Mouse (Mus musculus): Measurements from ENCODE around the gene Cuedc2. TPM values are rescaled to one million over a fixed set of nuclear protein-coding genes. Genes with fewer than 3 reads are reported as not detected.

Gene Cuedc2
- polyA plus RNA-seq, 1 experiment from 2014 or later = 198 TPM

DNA sequence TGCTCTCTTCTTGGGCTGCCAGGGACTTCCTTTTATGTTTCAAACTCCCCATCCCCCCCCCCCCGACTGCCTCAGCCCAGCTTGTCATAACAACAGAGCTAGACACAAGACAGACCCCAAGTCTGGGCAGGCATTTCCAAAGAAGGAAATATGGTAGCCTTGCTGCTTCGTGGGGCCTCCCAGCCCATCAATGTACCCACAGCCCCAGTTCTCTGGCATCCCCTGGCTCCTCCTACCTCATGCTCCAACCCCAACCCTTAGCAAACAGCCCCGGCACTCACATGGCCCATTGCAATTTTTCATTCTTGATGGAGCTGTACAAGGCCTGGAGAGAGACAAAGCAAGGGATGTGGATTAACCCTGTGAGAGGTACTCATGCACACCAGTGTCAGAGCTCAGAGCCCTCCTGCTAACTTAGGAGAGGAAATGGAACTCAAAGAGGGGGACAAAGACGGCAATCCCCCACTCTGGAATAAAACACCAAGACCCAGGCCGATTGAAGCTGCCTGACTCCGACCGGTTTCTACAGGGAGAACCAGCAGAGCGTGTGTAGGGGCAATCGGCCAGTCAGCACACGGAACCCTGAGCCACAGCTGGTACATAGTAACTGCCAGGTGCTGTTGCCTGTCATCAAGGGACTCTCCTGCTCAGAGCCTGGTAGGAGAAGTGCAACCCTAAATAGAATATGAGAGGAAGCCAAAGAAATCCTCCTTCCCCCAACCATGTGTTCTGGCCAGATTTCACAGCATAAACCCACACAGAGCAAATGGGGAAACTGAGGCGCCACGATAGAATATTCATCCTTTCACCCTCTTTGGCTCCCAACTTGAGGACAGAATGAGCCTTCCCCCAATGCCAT lies 22.5 kb downstream of the Cuedc2 start:
- Histone ChIP-seq H3K27me3 (ENCODE audit: insufficient read depth, low read length) (peaks cover 79% of the 10 kb centered on the region), H3K27ac (ENCODE audit: low read length) (no peak overlapping the region), H3K9ac (replicated peaks; ENCODE audit: low read length) (no peak overlapping the region), H3K4me3 (ENCODE audit: low read length) (no peak overlapping the region), H3K4me1 (ENCODE audit: insufficient read depth, low read length) (peaks cover 14% of the 10 kb centered on the region; the same call in 1 of the 2 replicates), H3K4me2 (replicated peaks; ENCODE audit: low read depth, low read length) (no peak overlapping the region), H3K36me3 (ENCODE audit: insufficient read depth, low read length) (no peaks in the 10 kb centered on the region; the same call in 1 of the 2 replicates), H3K9me3 (ENCODE audit: low read length) (no peaks in the 10 kb centered on the region)
- 46% methylated on average over 12 of the region's 12 CpGs for WGBS
- ATAC-seq (ENCODE audit: low FRiP score, low TSS enrichment) = no peak

DNA sequence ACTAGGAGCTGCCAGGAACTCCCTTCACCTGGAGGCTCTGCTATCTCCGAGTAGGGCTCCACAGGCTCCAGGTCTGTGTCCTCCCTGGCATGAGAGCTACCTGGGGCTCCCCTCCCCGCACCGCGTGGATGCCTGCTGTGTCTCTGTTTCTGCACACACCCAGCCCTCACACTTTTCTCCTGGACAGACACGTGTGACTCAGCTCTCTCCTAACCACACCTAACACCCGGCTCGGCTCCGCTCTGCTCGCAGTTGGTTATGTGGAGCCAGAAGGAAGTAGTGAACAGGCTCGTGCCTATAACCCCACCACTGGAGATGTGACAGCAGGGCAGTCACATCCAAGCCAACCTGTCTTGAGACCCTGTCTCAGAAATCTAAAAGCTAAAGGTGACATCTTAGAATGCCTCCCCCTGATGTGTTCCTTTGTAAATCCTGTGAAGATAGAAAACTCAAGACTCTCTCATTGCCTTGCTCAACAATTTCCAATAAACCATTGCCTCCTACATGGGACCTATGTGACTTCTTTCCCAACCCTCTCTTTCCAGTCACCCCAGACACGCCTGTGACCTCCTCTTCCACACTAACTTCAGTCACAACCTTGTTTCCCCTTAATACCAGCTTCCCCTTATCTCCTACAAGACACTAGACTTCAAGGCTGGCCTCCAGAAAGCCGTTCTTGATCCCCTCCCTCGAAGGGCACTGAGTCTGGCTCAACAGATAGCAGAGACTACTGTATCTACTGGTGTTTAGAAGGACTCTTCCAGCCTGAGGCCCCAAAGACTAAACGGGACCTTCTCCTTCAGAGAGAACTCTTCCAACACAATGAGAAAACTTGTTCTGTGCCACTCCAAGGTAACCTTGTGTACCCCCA lies 23.4 kb downstream of the Cuedc2 start:
- WGBS = 39% methylated on average over 14 of the region's 14 CpGs
- Histone ChIP-seq H3K27ac (ENCODE audit: low read length) (no peak overlapping the region), H3K4me1 (ENCODE audit: insufficient read depth, low read length) (peaks cover 14% of the 10 kb centered on the region; the same call in 1 of the 2 replicates), H3K27me3 (ENCODE audit: insufficient read depth, low read length) (peaks cover 71% of the 10 kb centered on the region), H3K36me3 (ENCODE audit: insufficient read depth, low read length) (no peaks in the 10 kb centered on the region; the same call in 1 of the 2 replicates), H3K9me3 (ENCODE audit: low read length) (no peaks in the 10 kb centered on the region), H3K4me3 (ENCODE audit: low read length) (no peak overlapping the region), H3K4me2 (replicated peaks; ENCODE audit: low read depth, low read length) (no peak overlapping the region), H3K9ac (replicated peaks; ENCODE audit: low read length) (no peak overlapping the region)
- ATAC-seq (ENCODE audit: low FRiP score, low TSS enrichment) = no peak

DNA sequence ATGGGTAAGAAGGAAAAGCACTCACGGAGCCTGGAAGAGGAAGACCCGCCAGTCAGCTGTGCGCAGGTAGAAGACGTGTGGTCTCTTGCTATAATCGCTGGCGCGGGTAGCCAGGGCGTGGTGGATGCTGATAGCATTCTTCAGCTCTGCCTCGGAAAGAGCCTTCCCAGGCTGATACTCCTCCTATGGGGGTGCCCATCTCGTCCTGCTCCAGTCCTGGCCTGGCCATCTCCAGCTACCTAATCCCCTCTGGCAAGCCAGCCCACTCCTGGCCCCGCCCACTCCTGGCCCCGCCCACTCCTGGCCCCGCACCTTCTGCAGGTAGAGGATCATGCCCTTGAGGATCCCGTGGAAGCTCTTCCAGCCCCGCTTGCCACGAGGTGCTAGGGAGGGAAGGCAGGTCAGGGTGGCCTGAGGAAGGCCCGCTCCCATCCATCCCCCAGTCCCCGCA lies 24.3 kb downstream of the Cuedc2 start:
- H3K9ac ChIP-seq (replicated peaks; ENCODE audit: low read length) = no peak overlapping the region
- 11% methylated on average over 18 of the region's 18 CpGs for WGBS
- peaks cover 61% of the 10 kb centered on the region for H3K27me3 ChIP-seq (ENCODE audit: insufficient read depth, low read length)
- peaks cover 14% of the 10 kb centered on the region; the same call in 1 of the 2 replicates for H3K4me1 ChIP-seq (ENCODE audit: insufficient read depth, low read length)
- H3K36me3 ChIP-seq (ENCODE audit: insufficient read depth, low read length) = peaks cover 4% of the 10 kb centered on the region
- ATAC-seq (ENCODE audit: low FRiP score, low TSS enrichment) = no peak
- no peak overlapping the region for H3K27ac ChIP-seq (ENCODE audit: low read length)
- no peaks in the 10 kb centered on the region for H3K9me3 ChIP-seq (ENCODE audit: low read length)
- H3K4me3 ChIP-seq (ENCODE audit: low read length) = no peak overlapping the region
- no peak overlapping the region for H3K4me2 ChIP-seq (replicated peaks; ENCODE audit: low read depth, low read length)

DNA sequence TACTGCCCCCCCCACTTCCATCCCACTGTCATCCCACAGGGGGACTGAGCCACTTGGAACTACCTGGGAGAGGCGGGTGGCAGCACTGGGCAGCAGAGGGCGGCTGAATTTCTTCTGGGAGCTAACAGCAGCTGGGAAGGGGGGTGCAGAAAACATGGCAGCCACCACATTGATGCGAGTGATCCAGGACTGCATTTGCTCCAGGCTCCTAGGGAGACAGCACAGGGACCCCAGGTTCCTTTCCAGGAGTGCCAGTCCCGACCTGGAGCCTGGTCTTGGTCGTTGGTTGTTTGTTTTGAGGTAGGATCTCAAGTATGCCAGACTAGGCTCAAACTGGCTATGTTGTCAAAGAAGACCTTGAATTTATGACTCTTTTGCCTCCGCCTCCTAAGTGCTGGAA lies 24.9 kb downstream of the Cuedc2 start:
- Histone ChIP-seq H3K27ac (ENCODE audit: low read length) (no peak overlapping the region), H3K4me1 (ENCODE audit: insufficient read depth, low read length) (peaks cover 14% of the 10 kb centered on the region), H3K36me3 (ENCODE audit: insufficient read depth, low read length) (peaks cover 4% of the 10 kb centered on the region), H3K9ac (replicated peaks; ENCODE audit: low read length) (no peak overlapping the region), H3K9me3 (ENCODE audit: low read length) (no peaks in the 10 kb centered on the region), H3K27me3 (ENCODE audit: insufficient read depth, low read length) (peaks cover 56% of the 10 kb centered on the region), H3K4me3 (ENCODE audit: low read length) (no peak overlapping the region), H3K4me2 (replicated peaks; ENCODE audit: low read depth, low read length) (no peak overlapping the region)
- 72% methylated on average over 6 of the region's 6 CpGs for whole genome bisulfite sequencing
- no peak for ATAC-seq (ENCODE audit: low FRiP score, low TSS enrichment)

DNA sequence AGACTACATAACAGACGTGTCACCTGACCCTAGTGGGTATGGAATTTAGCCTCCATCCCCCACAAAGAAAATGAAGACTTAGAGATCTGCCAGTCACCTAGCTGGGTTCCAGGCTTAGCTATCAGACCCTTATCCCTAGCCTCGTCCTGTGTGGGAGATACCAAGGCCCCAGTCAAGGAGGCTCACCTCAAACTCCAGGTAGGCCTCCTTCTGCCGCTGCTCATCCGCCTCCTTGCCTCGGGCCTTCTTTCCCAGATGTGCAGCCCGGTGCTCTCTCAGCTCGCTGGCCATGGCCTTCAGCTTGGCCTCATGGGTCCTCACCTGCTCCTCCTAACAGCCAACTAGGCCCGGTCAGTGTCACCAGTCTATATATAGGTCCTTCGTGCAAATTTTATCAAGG lies 25.4 kb downstream of the Cuedc2 start:
- Histone ChIP-seq H3K27ac (ENCODE audit: low read length) (no peak overlapping the region), H3K9ac (replicated peaks; ENCODE audit: low read length) (no peak overlapping the region), H3K9me3 (ENCODE audit: low read length) (no peaks in the 10 kb centered on the region), H3K36me3 (ENCODE audit: insufficient read depth, low read length) (peaks cover 4% of the 10 kb centered on the region), H3K4me1 (ENCODE audit: insufficient read depth, low read length) (peaks cover 14% of the 10 kb centered on the region), H3K27me3 (ENCODE audit: insufficient read depth, low read length) (peaks cover 54% of the 10 kb centered on the region), H3K4me2 (replicated peaks; ENCODE audit: low read depth, low read length) (no peak overlapping the region), H3K4me3 (ENCODE audit: low read length) (no peak overlapping the region)
- no peak for ATAC-seq (ENCODE audit: low FRiP score, low TSS enrichment)
- WGBS = 87% methylated on average over 9 of the region's 9 CpGs

DNA sequence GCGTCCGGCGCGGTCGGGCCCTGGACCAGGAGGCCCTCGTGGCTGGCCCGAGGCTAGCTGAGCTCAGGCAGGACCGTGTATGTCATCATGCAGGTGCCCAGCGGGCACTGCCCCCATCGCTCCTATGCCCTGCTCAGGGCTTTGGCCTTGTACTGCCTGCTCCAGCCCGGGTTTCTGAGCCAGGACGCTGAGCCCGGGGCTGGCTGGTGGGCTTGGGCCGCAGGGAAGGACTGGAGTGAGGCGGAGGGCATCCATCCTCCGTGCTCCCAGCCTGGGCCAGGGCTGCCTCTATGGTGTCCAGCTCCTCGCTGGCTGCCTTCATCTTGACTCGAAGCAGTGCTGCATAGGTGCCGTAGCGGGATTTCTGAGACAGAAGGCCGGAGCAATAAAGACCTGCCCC lies 25.9 kb downstream of the Cuedc2 start:
- Histone ChIP-seq H3K4me1 (ENCODE audit: insufficient read depth, low read length) (peaks cover 8% of the 10 kb centered on the region), H3K27me3 (ENCODE audit: insufficient read depth, low read length) (peaks cover 52% of the 10 kb centered on the region), H3K27ac (ENCODE audit: low read length) (no peak overlapping the region), H3K4me2 (replicated peaks; ENCODE audit: low read depth, low read length) (no peak overlapping the region), H3K4me3 (ENCODE audit: low read length) (no peak overlapping the region), H3K9me3 (ENCODE audit: low read length) (no peaks in the 10 kb centered on the region), H3K36me3 (ENCODE audit: insufficient read depth, low read length) (peaks cover 4% of the 10 kb centered on the region), H3K9ac (replicated peaks; ENCODE audit: low read length) (no peak overlapping the region)
- ATAC-seq (ENCODE audit: low FRiP score, low TSS enrichment) = no peak
- 90% methylated on average over 21 of the region's 21 CpGs for WGBS

DNA sequence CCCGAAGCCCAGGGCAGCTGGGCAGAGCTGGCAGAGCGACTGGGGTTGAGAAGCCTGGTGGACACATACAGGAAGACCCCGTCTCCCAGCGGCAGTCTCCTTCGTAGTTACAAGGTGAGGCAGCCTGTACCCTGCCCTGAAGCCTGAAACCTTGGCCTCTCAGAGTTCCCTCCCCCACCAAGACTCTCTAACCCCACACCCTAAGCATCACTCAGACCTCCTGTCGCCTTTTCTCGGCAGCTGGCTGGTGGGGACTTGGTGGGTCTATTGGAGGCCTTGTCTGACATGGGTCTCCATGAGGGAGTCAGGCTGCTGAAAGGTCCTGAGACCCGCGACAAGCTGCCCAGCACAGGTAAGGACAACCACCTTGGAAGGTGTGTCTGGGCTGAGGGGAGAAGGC lies 27.2 kb downstream of the Cuedc2 start:
- Histone ChIP-seq H3K4me2 (replicated peaks; ENCODE audit: low read depth, low read length) (no peak overlapping the region), H3K4me3 (ENCODE audit: low read length) (no peak overlapping the region), H3K27me3 (ENCODE audit: insufficient read depth, low read length) (peaks cover 40% of the 10 kb centered on the region), H3K9me3 (ENCODE audit: low read length) (no peaks in the 10 kb centered on the region), H3K9ac (replicated peaks; ENCODE audit: low read length) (no peak overlapping the region), H3K36me3 (ENCODE audit: insufficient read depth, low read length) (peaks cover 4% of the 10 kb centered on the region), H3K27ac (ENCODE audit: low read length) (no peak overlapping the region), H3K4me1 (ENCODE audit: insufficient read depth, low read length) (peaks cover 6% of the 10 kb centered on the region)
- WGBS = 87% methylated on average over 9 of the region's 9 CpGs
- ATAC-seq (ENCODE audit: low FRiP score, low TSS enrichment) = no peak

DNA sequence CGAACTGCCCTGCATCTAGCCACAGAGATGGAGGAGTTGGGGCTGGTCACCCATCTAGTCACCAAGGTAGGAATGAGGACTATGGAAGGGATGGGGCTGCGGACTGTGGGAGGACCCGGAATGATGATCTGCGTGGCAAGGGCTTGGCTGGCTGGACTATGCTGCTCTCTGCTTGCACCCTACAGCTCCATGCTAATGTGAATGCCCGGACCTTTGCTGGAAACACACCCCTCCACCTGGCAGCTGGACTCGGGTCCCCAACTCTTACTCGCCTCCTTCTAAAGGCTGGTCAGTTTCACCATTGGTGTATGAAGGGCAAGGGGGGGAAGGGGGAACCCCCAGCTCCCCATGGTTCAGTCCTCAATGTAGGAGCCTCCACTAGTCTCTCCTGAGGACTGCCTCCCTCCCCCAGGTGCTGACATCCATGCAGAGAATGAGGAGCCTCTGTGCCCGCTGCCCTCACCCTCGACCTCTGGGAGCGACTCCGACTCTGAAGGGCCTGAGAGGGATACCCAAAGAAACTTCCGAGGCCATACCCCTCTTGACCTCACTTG lies 28.1 kb downstream of the Cuedc2 start:
- Histone ChIP-seq H3K27ac (ENCODE audit: low read length) (no peak overlapping the region), H3K9me3 (ENCODE audit: low read length) (no peaks in the 10 kb centered on the region), H3K36me3 (ENCODE audit: insufficient read depth, low read length) (peaks cover 4% of the 10 kb centered on the region), H3K4me1 (ENCODE audit: insufficient read depth, low read length) (peaks cover 12% of the 10 kb centered on the region), H3K4me3 (ENCODE audit: low read length) (no peak overlapping the region), H3K9ac (replicated peaks; ENCODE audit: low read length) (no peak overlapping the region), H3K4me2 (replicated peaks; ENCODE audit: low read depth, low read length) (no peak overlapping the region), H3K27me3 (ENCODE audit: insufficient read depth, low read length) (peaks cover 30% of the 10 kb centered on the region)
- no peak for ATAC-seq (ENCODE audit: low FRiP score, low TSS enrichment)
- WGBS = 90% methylated on average over 12 of the region's 12 CpGs

DNA sequence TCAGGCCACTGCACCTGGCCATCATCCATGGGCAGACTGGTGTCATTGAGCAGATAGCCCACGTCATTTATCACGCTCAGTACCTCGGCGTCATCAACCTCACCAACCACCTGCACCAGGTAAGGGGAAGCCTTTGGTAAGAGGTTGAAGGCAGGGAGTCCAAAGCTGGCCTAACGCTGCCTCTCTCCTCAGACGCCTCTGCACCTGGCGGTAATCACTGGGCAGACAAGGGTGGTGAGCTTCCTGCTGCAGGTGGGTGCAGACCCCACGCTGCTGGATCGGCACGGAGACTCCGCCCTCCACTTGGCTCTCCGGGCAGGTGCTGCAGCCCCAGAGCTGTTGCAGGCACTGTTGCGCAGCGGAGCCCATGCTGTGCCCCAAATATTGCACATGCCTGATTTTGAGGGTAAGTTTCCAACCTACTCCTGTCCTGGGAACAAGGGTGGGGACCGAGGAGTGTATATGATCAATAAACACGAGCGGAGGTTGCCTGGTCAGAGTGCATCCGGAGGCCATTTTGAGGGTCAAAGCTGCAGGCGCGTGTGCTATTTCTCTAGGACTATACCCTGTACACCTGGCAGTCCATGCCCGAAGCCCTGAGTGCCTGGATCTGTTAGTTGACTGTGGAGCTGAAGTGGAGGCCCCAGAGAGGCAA lies 28.7 kb downstream of the Cuedc2 start:
- Histone ChIP-seq H3K4me3 (ENCODE audit: low read length) (no peak overlapping the region), H3K27me3 (ENCODE audit: insufficient read depth, low read length) (peaks cover 24% of the 10 kb centered on the region), H3K9me3 (ENCODE audit: low read length) (no peaks in the 10 kb centered on the region), H3K27ac (ENCODE audit: low read length) (no peak overlapping the region), H3K36me3 (ENCODE audit: insufficient read depth, low read length) (peaks cover 4% of the 10 kb centered on the region), H3K9ac (replicated peaks; ENCODE audit: low read length) (no peak overlapping the region), H3K4me2 (replicated peaks; ENCODE audit: low read depth, low read length) (no peak overlapping the region), H3K4me1 (ENCODE audit: insufficient read depth, low read length) (peaks cover 12% of the 10 kb centered on the region)
- 81% methylated on average over 21 of the region's 21 CpGs for WGBS
- ATAC-seq (ENCODE audit: low FRiP score, low TSS enrichment) = no peak

Measured in kidney, embryonic 16.5 days (tissue).